In the genomic region with DNA sequence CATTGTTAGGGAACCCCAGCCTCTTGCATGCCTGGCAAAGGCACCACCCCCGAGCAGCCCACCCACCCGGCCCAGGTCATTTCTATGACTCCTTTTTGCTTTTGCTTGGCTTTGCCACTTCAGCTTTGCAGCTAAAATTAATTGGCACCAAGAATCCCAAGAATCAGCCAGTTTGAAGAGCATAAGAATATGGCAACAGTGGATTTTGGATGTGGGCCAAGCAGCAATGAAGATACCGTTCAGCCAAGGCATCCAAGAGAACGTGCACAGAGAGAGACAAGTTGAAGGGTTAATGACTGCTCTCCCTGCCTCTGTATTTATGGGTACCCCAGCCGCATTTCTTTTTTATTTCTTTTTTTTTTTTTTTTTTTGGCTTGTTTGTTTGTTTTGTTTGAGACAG, we compare ENCODE assay signal across 17 mouse cellular contexts. TPM values are rescaled to one million over a fixed set of nuclear protein-coding genes. Genes with fewer than 3 reads are reported as not detected.
A peak's percentile ranks its signal among the peaks of the same experiment; 100 is the strongest.
DNase-seq lines count a peak whose midpoint lies in the region; ATAC-seq and TF ChIP-seq lines count a peak whose summit lies in the region.
"Had no signal": no experiment of that assay in that cellular context is flagged by ENCODE, and none has a peak within 500 bp of the region (broad histone marks: within the 10 kb centered on the region; RNA-seq: fewer than 3 reads in every experiment).

No protein-coding gene starts in this region.

- whole genome bisulfite sequencing in lung, embryonic 14.5 days: 45% methylated on average over 5 of the region's 5 CpGs
- WGBS in lung, adult 2 months: 58% methylated on average over 5 of the region's 5 CpGs
- WGBS in midbrain, postnatal 0 days: 86% methylated on average over 5 of the region's 5 CpGs

- no peaks in the 10 kb centered on the region for H3K27me3 ChIP-seq in lung, embryonic 14.5 days (ENCODE audit: insufficient read depth, low read length)
- H3K27me3 ChIP-seq in midbrain, postnatal 0 days (ENCODE audit: insufficient read depth, low read length): no peaks in the 10 kb centered on the region
- H3K27me3 ChIP-seq: forebrain, embryonic 15.5 days; heart, embryonic 12.5 days; intestine, embryonic 15.5 days had no signal

- ATAC-seq in lung, embryonic 14.5 days (ENCODE audit: insufficient read depth): no peak
- ATAC-seq in midbrain, postnatal 0 days (ENCODE audit: low FRiP score): no peak
- ATAC-seq: forebrain, embryonic 15.5 days; intestine, embryonic 15.5 days had no signal

- no peaks in the 10 kb centered on the region for H3K9me3 ChIP-seq in lung, embryonic 14.5 days (ENCODE audit: low read depth, low read length)
- H3K9me3 ChIP-seq in midbrain, postnatal 0 days (ENCODE audit: low read length): no peaks in the 10 kb centered on the region
- H3K9me3 ChIP-seq: embryonic facial prominence, embryonic 10.5 days; forebrain, embryonic 15.5 days; heart, embryonic 12.5 days; hindbrain, embryonic 10.5 days; intestine, embryonic 15.5 days had no signal

- no peak for TF ChIP-seq POLR2A in lung, adult 2 months (IDR thresholded peaks at IDR 0.05; ENCODE audit: borderline replicate concordance, extremely low read depth, low read depth, low read length)
- no peak for TF ChIP-seq POLR2A in bone marrow macrophage, adult 2 months (IDR thresholded peaks at IDR 0.05; ENCODE audit: borderline replicate concordance, low read depth, low read length)

- DNase-seq in adrenal gland, postnatal 10 days: peak; percentile 40
- no peak for DNase-seq in adrenal gland, postnatal 25 days
- peak; percentile 61 for DNase-seq in lung, embryonic 14.5 days
- DNase-seq in lung, adult 2 months: no peak
- no peak for DNase-seq in midbrain, postnatal 0 days (ENCODE audit: low spot score)
- DNase-seq in B cell, adult 2 months: no peak
- DNase-seq: adrenal gland, postnatal 14 days; cerebellum, adult 11-12 months; cerebellum, adult 9-11 months; gastrocnemius, postnatal 25 days had no signal

- H3K27ac ChIP-seq in lung, embryonic 14.5 days (ENCODE audit: low read depth): no peak overlapping the region
- H3K27ac ChIP-seq in bone marrow macrophage, adult 2 months (ENCODE audit: insufficient read depth, low read depth, low read length): peak overlapping the region; percentile 91
- no peak overlapping the region for H3K27ac ChIP-seq in midbrain, postnatal 0 days (ENCODE audit: low read depth, low read length)
- H3K27ac ChIP-seq: embryonic facial prominence, embryonic 10.5 days; forebrain, embryonic 15.5 days; hindbrain, embryonic 10.5 days; hindbrain, embryonic 14.5 days; intestine, embryonic 15.5 days had no signal

- no peak overlapping the region for H3K4me2 ChIP-seq in lung, embryonic 14.5 days
- H3K4me2 ChIP-seq in midbrain, postnatal 0 days (ENCODE audit: low read depth, low read length, poor library complexity, severe bottlenecking): no peak overlapping the region
- H3K4me2 ChIP-seq: forebrain, embryonic 15.5 days; heart, embryonic 12.5 days; hindbrain, embryonic 14.5 days; intestine, embryonic 15.5 days had no signal

- no peak overlapping the region for H3K9ac ChIP-seq in lung, embryonic 14.5 days
- H3K9ac ChIP-seq in midbrain, postnatal 0 days (replicated peaks; ENCODE audit: low read length, poor library complexity, severe bottlenecking): no peak overlapping the region
- H3K9ac ChIP-seq: forebrain, embryonic 15.5 days; heart, embryonic 12.5 days; hindbrain, embryonic 14.5 days; intestine, embryonic 15.5 days had no signal

- no peak for TF ChIP-seq CTCF in lung, embryonic 14.5 days (IDR thresholded peaks at IDR 0.05; ENCODE audit: low read depth)
- TF ChIP-seq CTCF in lung, adult 2 months (IDR thresholded peaks at IDR 0.05; ENCODE audit: insufficient read depth, low read length): no peak
- no peak for TF ChIP-seq CTCF in bone marrow macrophage, adult 2 months (IDR thresholded peaks at IDR 0.05; ENCODE audit: low read depth, low read length)
- no peak for TF ChIP-seq CTCF in midbrain, postnatal 0 days (IDR thresholded peaks at IDR 0.05)

- no peak overlapping the region for H3K4me3 ChIP-seq in lung, embryonic 14.5 days (ENCODE audit: low read depth, low read length)
- H3K4me3 ChIP-seq in lung, adult 2 months (replicated peaks; ENCODE audit: extremely low read depth, low read depth, low read length): no peak overlapping the region
- H3K4me3 ChIP-seq in bone marrow macrophage, adult 2 months (ENCODE audit: insufficient read depth, low read length): no peak overlapping the region
- no peak overlapping the region for H3K4me3 ChIP-seq in midbrain, postnatal 0 days (ENCODE audit: low read depth, low read length)
- H3K4me3 ChIP-seq: embryonic facial prominence, embryonic 10.5 days; forebrain, embryonic 15.5 days; heart, embryonic 12.5 days; hindbrain, embryonic 10.5 days; intestine, embryonic 15.5 days had no signal

- peaks cover 12% of the 10 kb centered on the region; the same call in 1 of the 2 replicates for H3K4me1 ChIP-seq in lung, embryonic 14.5 days (ENCODE audit: insufficient read depth)
- H3K4me1 ChIP-seq in lung, adult 2 months (ENCODE audit: control insufficient read depth, insufficient read depth, low read length): peaks cover 21% of the 10 kb centered on the region
- H3K4me1 ChIP-seq in bone marrow macrophage, adult 2 months (ENCODE audit: control insufficient read depth, insufficient read depth, low read length): peaks cover 68% of the 10 kb centered on the region
- H3K4me1 ChIP-seq in midbrain, postnatal 0 days (ENCODE audit: insufficient read depth, low read length): no peaks in the 10 kb centered on the region; the same call in 1 of the 2 replicates

- 0 out of 2 replicates have a peak, but pooled peaks cover 5% of the 10 kb centered on the region for H3K36me3 ChIP-seq in lung, embryonic 14.5 days (ENCODE audit: insufficient read depth)
- no peaks in the 10 kb centered on the region for H3K36me3 ChIP-seq in midbrain, postnatal 0 days (ENCODE audit: insufficient read depth, low read length)
- H3K36me3 ChIP-seq: forebrain, embryonic 15.5 days; intestine, embryonic 15.5 days had no signal

RNA-seq across cellular contexts. Expression of a gene that starts 5.4 kb away (rescaled TPM):
- total RNA-seq in adrenal gland, postnatal 10 days (2021): 10 to 100 TPM; 54.4 to 72.8 TPM
- total RNA-seq in adrenal gland, postnatal 25 days (2021): 75.2 and 75.4 TPM in 2 replicates
- 54.7 and 57.5 TPM in 2 replicates for polyA plus RNA-seq in lung, embryonic 14.5 days (2014; fragmentation: Nextera tagmentation; extraction: Ambion mirVana)
- 47.6 and 63.1 TPM in 2 replicates for polyA plus RNA-seq in lung, adult 2 months (2012; rRNA removed)
- polyA plus RNA-seq in bone marrow macrophage, adult 2 months (2012; ENCODE audit: insufficient read depth, insufficient read length, missing spikeins): 64.0 and 73.0 TPM in 2 replicates
- total RNA-seq in midbrain, postnatal 0 days (2014; rRNA removed): 35.0 and 36.3 TPM in 2 replicates
- polyA plus RNA-seq in midbrain, postnatal 0 days (2015; fragmentation: Nextera tagmentation; extraction: Ambion mirVana): 19.0 and 19.9 TPM in 2 replicates

Comparison
In these comparisons a context has a peak if more than half of its experiments do, and no peak if none do; other contexts are left out.
1. DNase-seq: peak in adrenal gland, postnatal 10 days (single experiment) and lung, embryonic 14.5 days (single experiment); none in adrenal gland, postnatal 25 days (single experiment), lung, adult 2 months (single experiment), midbrain, postnatal 0 days (single experiment) and B cell, adult 2 months (0 of 2).